ENCODE assay signal across 21 mouse cellular contexts in the genomic region with DNA sequence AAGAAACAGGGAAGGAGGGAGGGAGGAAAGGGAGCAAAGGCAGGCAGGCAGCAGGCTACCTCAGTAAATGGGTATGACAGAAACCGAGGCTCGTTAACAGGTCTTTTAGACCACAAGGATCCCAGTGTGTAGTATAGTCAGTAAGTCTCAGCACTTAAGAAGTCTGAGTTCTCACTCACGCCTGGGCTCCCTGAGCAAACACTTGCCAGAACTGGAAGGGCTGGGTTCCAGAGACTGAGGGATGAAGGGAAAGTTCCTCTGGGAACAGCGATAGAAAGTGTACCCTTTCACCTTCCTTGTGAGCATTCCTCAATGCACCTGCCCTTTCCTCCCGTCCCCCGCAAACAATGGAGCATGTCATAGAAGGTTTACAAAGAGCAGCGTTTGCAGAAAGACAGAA. TPM values are rescaled to one million over a fixed set of nuclear protein-coding genes. Genes with fewer than 3 reads are reported as not detected.
DNase-seq lines count a peak whose midpoint lies in the region; ATAC-seq and TF ChIP-seq lines count a peak whose summit lies in the region.
"Had no signal": no experiment of that assay in that cellular context is flagged by ENCODE, and none has a peak within 500 bp of the region (broad histone marks: within the 10 kb centered on the region; RNA-seq: fewer than 3 reads in every experiment).

No protein-coding gene starts in this region.

- peak; percentile 48 for DNase-seq in lung, embryonic 14.5 days
- no peak for DNase-seq in lung, postnatal 14 days
- no peak for DNase-seq in lung, postnatal 4 days
- DNase-seq in lung, adult 18-20 months: no peak
- no peak for DNase-seq in lung, postnatal 0 days (ENCODE audit: low spot score)
- DNase-seq in lung, postnatal 10 days: no peak
- DNase-seq: adrenal gland, adult 8-10 months; adrenal gland, postnatal 10 days; adrenal gland, postnatal 14 days; adrenal gland, postnatal 25 days; adrenal gland, postnatal 36 days; B cell, adult 2 months; cerebellum, adult 11 months; cerebellum, adult 11-12 months had no signal

- no peak overlapping the region for H3K4me3 ChIP-seq in lung, embryonic 14.5 days (ENCODE audit: low read depth, low read length)
- no peak overlapping the region for H3K4me3 ChIP-seq in lung, embryonic 15.5 days
- no peak overlapping the region for H3K4me3 ChIP-seq in lung, embryonic 16.5 days (ENCODE audit: low read length)
- H3K4me3 ChIP-seq in lung, postnatal 0 days (ENCODE audit: low read depth, low read length): no peak overlapping the region

- no peak overlapping the region for H3K4me2 ChIP-seq in lung, embryonic 14.5 days
- H3K4me2 ChIP-seq in lung, embryonic 15.5 days: no peak overlapping the region
- H3K4me2 ChIP-seq in lung, embryonic 16.5 days (ENCODE audit: low read depth, low read length): no peak overlapping the region
- H3K4me2 ChIP-seq in lung, postnatal 0 days (replicated peaks; ENCODE audit: low read depth, low read length): peak overlapping the region; percentile 14

- no peak for TF ChIP-seq CTCF in lung, embryonic 14.5 days (IDR thresholded peaks at IDR 0.05; ENCODE audit: low read depth)
- TF ChIP-seq CTCF in lung, postnatal 0 days (IDR thresholded peaks at IDR 0.05): no peak

- no peaks in the 10 kb centered on the region for H3K36me3 ChIP-seq in lung, embryonic 14.5 days (ENCODE audit: insufficient read depth)
- no peaks in the 10 kb centered on the region for H3K36me3 ChIP-seq in lung, embryonic 15.5 days
- H3K36me3 ChIP-seq in lung, embryonic 16.5 days (ENCODE audit: control insufficient read depth, insufficient read depth, low read length): no peaks in the 10 kb centered on the region
- H3K36me3 ChIP-seq in lung, postnatal 0 days (ENCODE audit: insufficient read depth, low read length): no peaks in the 10 kb centered on the region
- H3K36me3 ChIP-seq: G1E had no signal

- H3K4me1 ChIP-seq in lung, embryonic 14.5 days (ENCODE audit: insufficient read depth): no peaks in the 10 kb centered on the region
- peaks cover 9% of the 10 kb centered on the region for H3K4me1 ChIP-seq in lung, embryonic 15.5 days
- peaks cover 4% of the 10 kb centered on the region for H3K4me1 ChIP-seq in lung, embryonic 16.5 days (replicated peaks; ENCODE audit: control insufficient read depth, insufficient read depth, low read length)
- no peaks in the 10 kb centered on the region; the same call in 1 of the 2 replicates for H3K4me1 ChIP-seq in lung, postnatal 0 days (ENCODE audit: insufficient read depth, low read depth, low read length)

- peak overlapping the region; percentile 13; the same call in 1 of the 2 replicates for H3K27ac ChIP-seq in lung, embryonic 14.5 days (ENCODE audit: low read depth)
- H3K27ac ChIP-seq in lung, embryonic 15.5 days: peak overlapping the region; percentile 55
- peak overlapping the region; percentile 62 for H3K27ac ChIP-seq in lung, embryonic 16.5 days (ENCODE audit: low read length)
- no peak overlapping the region for H3K27ac ChIP-seq in lung, postnatal 0 days (ENCODE audit: low read length)

- no peak for TF ChIP-seq EP300 in lung, postnatal 0 days (IDR thresholded peaks at IDR 0.05)

- H3K9me3 ChIP-seq in lung, embryonic 14.5 days (ENCODE audit: low read depth, low read length): no peaks in the 10 kb centered on the region
- no peaks in the 10 kb centered on the region for H3K9me3 ChIP-seq in lung, embryonic 15.5 days
- no peaks in the 10 kb centered on the region for H3K9me3 ChIP-seq in lung, embryonic 16.5 days (ENCODE audit: control insufficient read depth, low read length)
- H3K9me3 ChIP-seq in lung, postnatal 0 days (ENCODE audit: low read length): no peaks in the 10 kb centered on the region

- ATAC-seq in lung, embryonic 14.5 days (ENCODE audit: insufficient read depth): 0 out of 2 replicates have a peak, but pooled peaks have one; percentile 41
- ATAC-seq in lung, embryonic 15.5 days (ENCODE audit: borderline replicate concordance, extremely low read depth, low FRiP score, low TSS enrichment): peak; percentile 52; the same call in 1 of the 2 replicates
- peak; percentile 74 for ATAC-seq in lung, embryonic 16.5 days (ENCODE audit: low read depth)
- no peak for ATAC-seq in lung, postnatal 0 days
- ATAC-seq: activated CD4-positive, CD25-positive, alpha-beta regulatory T cell, adult 4 months; CD4-positive, CD25-positive, alpha-beta regulatory T cell, adult 4 months; Patski had no signal

- H3K27me3 ChIP-seq in lung, embryonic 14.5 days (ENCODE audit: insufficient read depth, low read length): no peaks in the 10 kb centered on the region
- no peaks in the 10 kb centered on the region for H3K27me3 ChIP-seq in lung, embryonic 15.5 days
- no peaks in the 10 kb centered on the region for H3K27me3 ChIP-seq in lung, embryonic 16.5 days (ENCODE audit: control insufficient read depth, insufficient read depth, low read depth, low read length)
- H3K27me3 ChIP-seq in lung, postnatal 0 days (replicated peaks; ENCODE audit: insufficient read depth, low read length): no peaks in the 10 kb centered on the region
- H3K27me3 ChIP-seq: CH12.LX, Patski had no signal

- no peak overlapping the region for H3K9ac ChIP-seq in lung, embryonic 14.5 days
- H3K9ac ChIP-seq in lung, embryonic 15.5 days: no peak overlapping the region
- H3K9ac ChIP-seq in lung, embryonic 16.5 days (ENCODE audit: low read length): no peak overlapping the region
- H3K9ac ChIP-seq in lung, postnatal 0 days (replicated peaks; ENCODE audit: low read depth): no peak overlapping the region

- 61% methylated on average over 7 of the region's 7 CpGs for WGBS in lung, embryonic 14.5 days
- 55% methylated on average over 7 of the region's 7 CpGs for WGBS in lung, embryonic 15.5 days
- WGBS in lung, embryonic 16.5 days: 58% methylated on average over 7 of the region's 7 CpGs
- WGBS in lung, postnatal 0 days: 51% methylated on average over 7 of the region's 7 CpGs

RNA-seq across cellular contexts. Expression of gene Sash1, which starts 16.5 kb away (rescaled TPM):
- polyA plus RNA-seq in lung, embryonic 14.5 days (2014; fragmentation: Nextera tagmentation; extraction: Ambion mirVana): 4.2 and 6.4 TPM in 2 replicates
- polyA plus RNA-seq in lung, embryonic 15.5 days (2015; fragmentation: Nextera tagmentation; extraction: Ambion mirVana): 4.8 and 6.1 TPM in 2 replicates
- 4.1 and 4.6 TPM in 2 replicates for polyA plus RNA-seq in lung, embryonic 16.5 days (2015; fragmentation: Nextera tagmentation; extraction: Ambion mirVana)
- polyA plus RNA-seq in lung, postnatal 0 days (2015; fragmentation: Nextera tagmentation; extraction: Ambion mirVana): 10.1 and 13.5 TPM in 2 replicates
- polyA plus RNA-seq: CD4-positive, CD25-positive, alpha-beta regulatory T cell, adult 4 months; G1E had no signal
